Mouse (Mus musculus) c-Kit-negative CD71-positive TER-119-positive erythroid progenitor cells, embryonic 14.5 days (primary cell): ENCODE results near the gene S1pr1.

Experiments
- DNase-seq: peaks from one replicate; pipeline ENCODE4 v3.0.0-alpha.2; 2013; ENCODE audit warnings: low read depth, low spot score

Gene S1pr1

GRCm38 (mm10) chr3:115674665-115675064 lies 40.2 kb downstream of the S1pr1 start:
- no peak for DNase-seq

- DNase-seq, result no peak
Observed at GRCm38 (mm10) chr3:115673663-115674157, 41.2 kb downstream of the S1pr1 start.

GRCm38 (mm10) chr3:115672965-115673662 lies 41.8 kb downstream of the S1pr1 start:
- no peak for DNase-seq

GRCm38 (mm10) chr3:115669230-115669629 lies 45.6 kb downstream of the S1pr1 start:
- no peak for DNase-seq

GRCm38 (mm10) chr3:115667182-115667581 lies 47.7 kb downstream of the S1pr1 start:
- DNase-seq, result no peak

- no peak for DNase-seq
Observed at GRCm38 (mm10) chr3:115666547-115666946, 48.3 kb downstream of the S1pr1 start.

GRCm38 (mm10) chr3:115664497-115664896 lies 50.4 kb downstream of the S1pr1 start:
- DNase-seq, result no peak

- no peak for DNase-seq
Observed at GRCm38 (mm10) chr3:115660701-115661460, 54.0 kb downstream of the S1pr1 start.
